25 mouse cellular contexts compared by ENCODE assay signal in the genomic region with DNA sequence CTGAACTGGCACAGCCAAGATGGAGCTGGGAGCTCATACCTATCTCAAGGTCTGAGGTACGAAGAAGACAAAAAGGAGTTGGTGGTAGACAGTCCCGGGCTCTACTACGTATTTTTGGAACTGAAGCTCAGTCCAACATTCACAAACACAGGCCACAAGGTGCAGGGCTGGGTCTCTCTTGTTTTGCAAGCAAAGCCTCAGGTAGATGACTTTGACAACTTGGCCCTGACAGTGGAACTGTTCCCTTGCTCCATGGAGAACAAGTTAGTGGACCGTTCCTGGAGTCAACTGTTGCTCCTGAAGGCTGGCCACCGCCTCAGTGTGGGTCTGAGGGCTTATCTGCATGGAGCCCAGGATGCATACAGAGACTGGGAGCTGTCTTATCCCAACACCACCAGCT. TPM values are rescaled to one million over a fixed set of nuclear protein-coding genes. Genes with fewer than 3 reads are reported as not detected.
A peak's percentile ranks its signal among the peaks of the same experiment; 100 is the strongest.
DNase-seq lines count a peak whose midpoint lies in the region; ATAC-seq and TF ChIP-seq lines count a peak whose summit lies in the region.
"Had no signal": no experiment of that assay in that cellular context is flagged by ENCODE, and none has a peak within 500 bp of the region (broad histone marks: within the 10 kb centered on the region; RNA-seq: fewer than 3 reads in every experiment).

No protein-coding gene starts in this region.

- H3K27me3 ChIP-seq in forebrain, embryonic 10.5 days (ENCODE audit: poor library complexity, severe bottlenecking): no peaks in the 10 kb centered on the region
- H3K27me3 ChIP-seq in forebrain, embryonic 14.5 days (replicated peaks; ENCODE audit: control insufficient read depth, insufficient read depth, low read length): no peaks in the 10 kb centered on the region
- no peaks in the 10 kb centered on the region for H3K27me3 ChIP-seq in lung, embryonic 14.5 days (ENCODE audit: insufficient read depth, low read length)
- no peaks in the 10 kb centered on the region for H3K27me3 ChIP-seq in neural tube, embryonic 12.5 days (replicated peaks)
- H3K27me3 ChIP-seq: embryonic facial prominence, embryonic 15.5 days; heart, embryonic 15.5 days had no signal

- H3K36me3 ChIP-seq in forebrain, embryonic 10.5 days (replicated peaks): peaks cover 20% of the 10 kb centered on the region
- no peaks in the 10 kb centered on the region for H3K36me3 ChIP-seq in forebrain, embryonic 14.5 days (ENCODE audit: control insufficient read depth, insufficient read depth, low read length)
- no peaks in the 10 kb centered on the region for H3K36me3 ChIP-seq in lung, embryonic 14.5 days (ENCODE audit: insufficient read depth)
- no peaks in the 10 kb centered on the region for H3K36me3 ChIP-seq in neural tube, embryonic 12.5 days
- H3K36me3 ChIP-seq: embryonic facial prominence, embryonic 15.5 days; heart, embryonic 15.5 days; liver, embryonic 13.5 days had no signal

- H3K27ac ChIP-seq in forebrain, embryonic 10.5 days: no peak overlapping the region
- H3K27ac ChIP-seq in forebrain, embryonic 14.5 days (ENCODE audit: low read depth, low read length): no peak overlapping the region
- no peak overlapping the region for H3K27ac ChIP-seq in lung, embryonic 14.5 days (ENCODE audit: low read depth)
- H3K27ac ChIP-seq in neural tube, embryonic 12.5 days: no peak overlapping the region
- H3K27ac ChIP-seq: embryonic facial prominence, embryonic 15.5 days; heart, embryonic 15.5 days; layer of hippocampus, adult 2 months; liver, embryonic 13.5 days had no signal

- TF ChIP-seq CTCF in lung, embryonic 14.5 days (IDR thresholded peaks at IDR 0.05; ENCODE audit: low read depth): no peak

- intact Hi-C loops in heart, postnatal 25 days (cut with DNase I): no loop called here

- H3K4me2 ChIP-seq in forebrain, embryonic 14.5 days (ENCODE audit: low read length): no peak overlapping the region; the same call in 1 of the 2 replicates
- H3K4me2 ChIP-seq in lung, embryonic 14.5 days: peak overlapping the region; percentile 88
- H3K4me2 ChIP-seq in neural tube, embryonic 12.5 days (replicated peaks): peak overlapping the region; percentile 83; the same call in 1 of the 2 replicates
- H3K4me2 ChIP-seq: liver, embryonic 13.5 days had no signal

- WGBS in forebrain, embryonic 10.5 days: 84% methylated on average over 5 of the region's 5 CpGs
- 88% methylated on average over 5 of the region's 5 CpGs for WGBS in forebrain, embryonic 14.5 days
- WGBS in lung, embryonic 14.5 days: 79% methylated on average over 5 of the region's 5 CpGs
- WGBS in neural tube, embryonic 12.5 days: 91% methylated on average over 5 of the region's 5 CpGs

- ATAC-seq in forebrain, embryonic 14.5 days: no peak
- ATAC-seq in lung, embryonic 14.5 days (ENCODE audit: insufficient read depth): no peak
- no peak for ATAC-seq in neural tube, embryonic 12.5 days (ENCODE audit: low FRiP score, low read depth)

- peaks cover 31% of the 10 kb centered on the region for H3K4me1 ChIP-seq in forebrain, embryonic 10.5 days
- peaks cover 6% of the 10 kb centered on the region for H3K4me1 ChIP-seq in forebrain, embryonic 14.5 days (ENCODE audit: control insufficient read depth, insufficient read depth, low read length)
- H3K4me1 ChIP-seq in lung, embryonic 14.5 days (ENCODE audit: insufficient read depth): 0 out of 2 replicates have a peak, but pooled peaks cover 5% of the 10 kb centered on the region
- peaks cover 22% of the 10 kb centered on the region for H3K4me1 ChIP-seq in neural tube, embryonic 12.5 days

- no peaks in the 10 kb centered on the region for H3K9me3 ChIP-seq in forebrain, embryonic 10.5 days
- no peaks in the 10 kb centered on the region for H3K9me3 ChIP-seq in forebrain, embryonic 14.5 days (replicated peaks; ENCODE audit: control insufficient read depth, low read length)
- no peaks in the 10 kb centered on the region for H3K9me3 ChIP-seq in lung, embryonic 14.5 days (ENCODE audit: low read depth, low read length)
- H3K9me3 ChIP-seq in neural tube, embryonic 12.5 days: no peaks in the 10 kb centered on the region
- H3K9me3 ChIP-seq: embryonic facial prominence, embryonic 15.5 days; heart, embryonic 15.5 days; liver, embryonic 13.5 days had no signal

- no peak overlapping the region for H3K9ac ChIP-seq in forebrain, embryonic 14.5 days (ENCODE audit: low read length)
- H3K9ac ChIP-seq in lung, embryonic 14.5 days: no peak overlapping the region
- no peak overlapping the region for H3K9ac ChIP-seq in neural tube, embryonic 12.5 days
- H3K9ac ChIP-seq: embryonic facial prominence, embryonic 15.5 days; heart, embryonic 15.5 days; liver, embryonic 13.5 days had no signal

- peak overlapping the region; percentile 65; the same call in 1 of the 2 replicates for H3K4me3 ChIP-seq in forebrain, embryonic 10.5 days
- H3K4me3 ChIP-seq in forebrain, embryonic 14.5 days (ENCODE audit: low read depth, low read length): no peak overlapping the region
- no peak overlapping the region for H3K4me3 ChIP-seq in lung, embryonic 14.5 days (ENCODE audit: low read depth, low read length)
- no peak overlapping the region for H3K4me3 ChIP-seq in neural tube, embryonic 12.5 days
- H3K4me3 ChIP-seq: heart, embryonic 15.5 days; layer of hippocampus, adult 2 months; liver, embryonic 13.5 days had no signal

- no peak for DNase-seq in forebrain, embryonic 10.5 days (ENCODE audit: extremely low spot score, low spot score)
- no peak for DNase-seq in forebrain, embryonic 14.5 days (ENCODE audit: low spot score)
- no peak for DNase-seq in lung, embryonic 14.5 days
- DNase-seq in lung, postnatal 4 days: no peak
- DNase-seq in neural tube, embryonic 10.5 days (ENCODE audit: extremely low spot score, low spot score): no peak
- DNase-seq in right cerebral cortex, postnatal 36 days (ENCODE audit: low spot score in 2 of 2): no peak
- no peak for DNase-seq in heart, postnatal 25 days (ENCODE audit: low spot score)
- DNase-seq: adrenal gland, postnatal 25 days; cerebellum, postnatal 14 days; gastrocnemius, postnatal 36 days; kidney, adult 11 months; kidney, postnatal 14 days; liver, embryonic 13.5 days; right cerebral cortex, adult 18-20 months; thymus, postnatal 4 days had no signal

RNA-seq across cellular contexts. Expression of gene Tnfsf9, which starts 1.9 kb away (rescaled TPM):
- polyA plus RNA-seq in forebrain, embryonic 10.5 days (2016; fragmentation: Nextera tagmentation; extraction: Ambion mirVana): 10.6 and 11.3 TPM in 2 replicates
- polyA plus RNA-seq in forebrain, embryonic 14.5 days (2014; fragmentation: Nextera tagmentation; extraction: Ambion mirVana): 6.7 and 7.7 TPM in 2 replicates
- 8.1 and 8.5 TPM in 2 replicates for polyA plus RNA-seq in lung, embryonic 14.5 days (2014; fragmentation: Nextera tagmentation; extraction: Ambion mirVana)
- polyA plus RNA-seq in neural tube, embryonic 12.5 days (2016; fragmentation: Nextera tagmentation; extraction: Ambion mirVana): 5.8 TPM in 2 replicates
- total RNA-seq in heart, postnatal 25 days (2021): under 1 TPM; 0.28 to 0.57 TPM
- total RNA-seq: megakaryocyte-erythroid progenitor cell, adult 5-6 weeks had no signal

RNA-seq across cellular contexts. Expression of gene Tubb4a, which starts 19.5 kb away (rescaled TPM):
- 36.2 and 40.1 TPM in 2 replicates for polyA plus RNA-seq in forebrain, embryonic 10.5 days (2016; fragmentation: Nextera tagmentation; extraction: Ambion mirVana)
- polyA plus RNA-seq in forebrain, embryonic 14.5 days (2014; fragmentation: Nextera tagmentation; extraction: Ambion mirVana): 229 and 249 TPM in 2 replicates
- polyA plus RNA-seq in lung, embryonic 14.5 days (2014; fragmentation: Nextera tagmentation; extraction: Ambion mirVana): 20.3 and 22.9 TPM in 2 replicates
- 228 and 271 TPM in 2 replicates for polyA plus RNA-seq in neural tube, embryonic 12.5 days (2016; fragmentation: Nextera tagmentation; extraction: Ambion mirVana)
- 1 to 10 TPM; 3.2 to 3.3 TPM for total RNA-seq in heart, postnatal 25 days (2021)
- total RNA-seq: megakaryocyte-erythroid progenitor cell, adult 5-6 weeks had no signal

RNA-seq across cellular contexts. Expression of gene Dennd1c, which starts 28.8 kb away (rescaled TPM):
- polyA plus RNA-seq in forebrain, embryonic 10.5 days (2016; fragmentation: Nextera tagmentation; extraction: Ambion mirVana): 2.7 and 4.1 TPM in 2 replicates
- polyA plus RNA-seq in forebrain, embryonic 14.5 days (2014; fragmentation: Nextera tagmentation; extraction: Ambion mirVana): 3.6 and 4.1 TPM in 2 replicates
- polyA plus RNA-seq in lung, embryonic 14.5 days (2014; fragmentation: Nextera tagmentation; extraction: Ambion mirVana): 3.4 and 4.6 TPM in 2 replicates
- polyA plus RNA-seq in neural tube, embryonic 12.5 days (2016; fragmentation: Nextera tagmentation; extraction: Ambion mirVana): 4.3 and 4.5 TPM in 2 replicates
- 1 to 10 TPM in 1 of 2 experiments, under 1 TPM in 1; 0.96 to 2.1 TPM for total RNA-seq in heart, postnatal 25 days (2021)

RNA-seq across cellular contexts. Expression of gene Cd70, which starts 42.5 kb away (rescaled TPM):
- not detected in 2 replicates for polyA plus RNA-seq in forebrain, embryonic 10.5 days (2016; fragmentation: Nextera tagmentation; extraction: Ambion mirVana)
- polyA plus RNA-seq in forebrain, embryonic 14.5 days (2014; fragmentation: Nextera tagmentation; extraction: Ambion mirVana): 0.27 and 0.50 TPM in 2 replicates
- polyA plus RNA-seq in lung, embryonic 14.5 days (2014; fragmentation: Nextera tagmentation; extraction: Ambion mirVana): not detected in 2 replicates
- polyA plus RNA-seq in neural tube, embryonic 12.5 days (2016; fragmentation: Nextera tagmentation; extraction: Ambion mirVana): 0.24 TPM in 1 of 2 replicates, not detected in the other
- not detected for total RNA-seq in heart, postnatal 25 days (2021)
- total RNA-seq: adrenal gland, postnatal 25 days; gastrocnemius, postnatal 36 days; heart, adult 8-10 months; hematopoietic stem cell, adult 5-6 weeks; layer of hippocampus, adult 2 months; left cerebral cortex, adult 18-20 months; megakaryocyte-erythroid progenitor cell, adult 5-6 weeks had no signal
- polyA plus RNA-seq: embryonic facial prominence, embryonic 15.5 days; heart, embryonic 15.5 days; liver, embryonic 13.5 days; lung, embryonic 16.5 days; small intestine, adult 2 months had no signal

RNA-seq across cellular contexts. Expression of gene Slc25a23, which starts 47.4 kb away (rescaled TPM):
- polyA plus RNA-seq in forebrain, embryonic 10.5 days (2016; fragmentation: Nextera tagmentation; extraction: Ambion mirVana): 10.0 and 10.6 TPM in 2 replicates
- polyA plus RNA-seq in forebrain, embryonic 14.5 days (2014; fragmentation: Nextera tagmentation; extraction: Ambion mirVana): 25.7 and 27.2 TPM in 2 replicates
- polyA plus RNA-seq in lung, embryonic 14.5 days (2014; fragmentation: Nextera tagmentation; extraction: Ambion mirVana): 8.4 and 10.3 TPM in 2 replicates
- 19.4 and 19.9 TPM in 2 replicates for polyA plus RNA-seq in neural tube, embryonic 12.5 days (2016; fragmentation: Nextera tagmentation; extraction: Ambion mirVana)
- 10 to 100 TPM; 65.1 to 75.0 TPM for total RNA-seq in heart, postnatal 25 days (2021)
